Mouse (Mus musculus): ENCODE results near the gene Tymp. TPM values are rescaled to one million over a fixed set of nuclear protein-coding genes. Genes with fewer than 3 reads are reported as not detected.

Tymp gene
- under 1 TPM; 0.29 to 0.49 TPM for total RNA-seq (2021)
- long read RNA-seq, experiment 1, partial matches to known transcripts, result 7 of 7 reads
- long read RNA-seq, experiment 1, other reads (novel, unspliced or antisense), result 0 of 7 reads
- long read RNA-seq, experiment 2, partial matches to known transcripts, result 12 of 13 reads
- long read RNA-seq, experiment 2, other reads (novel, unspliced or antisense), result 1 of 13 reads

- DNase-seq, result no peak
These were observed at the start of gene Tymp for GRCm38 (mm10) chr15:89376957-89377356. Tymp (minus strand) TSS chr15:89377039.

- peak; percentile 80 for DNase-seq
These were observed 48.9 kb upstream of the Tymp start, which contains the start of gene Cpt1b for GRCm38 (mm10) chr15:89425711-89426121. Cpt1b (minus strand) TSS chr15:89425863.

GRCm38 (mm10) chr15:89424621-89425020 is 47.8 kb upstream of the Tymp start:
- no peak for DNase-seq

- no peak for DNase-seq
These were observed 45.1 kb upstream of the Tymp start for GRCm38 (mm10) chr15:89421938-89422337.

DNA sequence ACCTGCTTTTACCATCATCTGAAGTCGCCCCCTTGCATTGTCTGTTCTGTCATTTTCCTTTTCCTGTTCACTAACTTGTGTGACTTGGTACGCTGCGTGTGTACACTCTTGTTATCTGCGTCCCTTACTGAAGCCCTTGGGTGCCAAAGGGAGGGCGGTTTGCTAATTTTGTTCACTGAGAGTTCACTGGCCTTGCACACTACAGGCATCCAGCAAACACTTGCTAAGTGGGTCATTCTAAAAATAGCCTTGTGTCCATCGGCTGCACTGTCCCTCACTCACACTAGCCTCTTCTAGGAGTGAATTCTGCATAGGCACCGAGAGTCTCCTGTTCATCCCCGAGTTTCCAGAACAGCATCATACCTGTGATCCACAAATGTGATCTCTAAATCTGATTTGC is 38.4 kb upstream of the Tymp start:
- no peak for DNase-seq

- no peak for DNase-seq
These were observed 33.3 kb upstream of the Tymp start, which contains the start of gene Syce3 for GRCm38 (mm10) chr15:89410118-89410517. Syce3 (minus strand) TSS chr15:89410503.

- DNase-seq, result no peak
These were observed 29.9 kb upstream of the Tymp start for GRCm38 (mm10) chr15:89406691-89407090.

GRCm38 (mm10) chr15:89404831-89405623 is 28.2 kb upstream of the Tymp start:
- DNase-seq, result no peak

DNA sequence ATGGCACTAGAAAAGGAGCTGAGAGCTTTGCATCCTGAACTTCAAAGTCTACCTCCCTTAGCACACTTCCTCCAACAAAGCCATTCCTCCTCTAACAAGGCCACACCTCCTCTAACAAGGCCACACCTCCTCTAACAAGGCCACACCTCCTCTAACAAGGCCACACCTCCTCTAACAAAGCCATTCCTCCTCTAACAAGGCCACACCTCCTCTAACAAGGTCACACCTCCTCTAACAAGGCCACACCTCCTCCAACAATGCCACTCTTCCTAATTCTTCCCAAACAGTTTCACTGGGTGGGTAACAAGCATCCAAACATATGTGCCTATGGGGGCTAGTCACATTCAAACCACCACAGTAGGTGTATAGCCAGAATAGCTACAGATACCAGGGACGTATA is 25.6 kb upstream of the Tymp start:
- DNase-seq, result no peak

- no peak for DNase-seq
These were observed 22.9 kb upstream of the Tymp start for GRCm38 (mm10) chr15:89399716-89400115.

DNA sequence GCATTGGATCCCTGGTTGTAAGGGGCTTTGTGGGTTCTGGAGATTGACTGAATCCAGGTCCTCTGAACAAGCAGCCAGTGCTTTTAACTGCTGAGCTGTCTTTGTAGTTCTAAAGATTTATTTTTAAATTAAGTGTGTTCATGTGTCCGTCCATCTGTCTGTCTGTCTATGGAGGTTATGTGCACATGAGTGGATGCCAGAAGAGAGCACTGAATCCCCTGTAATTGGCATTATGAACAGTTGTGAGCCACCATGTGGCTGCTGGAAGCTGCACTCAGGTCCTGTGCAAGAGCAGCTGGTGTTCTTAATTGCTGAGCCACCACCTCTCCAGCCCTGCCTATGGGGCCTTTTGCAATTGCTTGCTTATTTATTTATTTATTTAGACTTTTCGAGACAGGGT is 21.3 kb upstream of the Tymp start:
- no peak for DNase-seq

GRCm38 (mm10) chr15:89396883-89397282 is 20.0 kb upstream of the Tymp start:
- no peak for DNase-seq

DNA sequence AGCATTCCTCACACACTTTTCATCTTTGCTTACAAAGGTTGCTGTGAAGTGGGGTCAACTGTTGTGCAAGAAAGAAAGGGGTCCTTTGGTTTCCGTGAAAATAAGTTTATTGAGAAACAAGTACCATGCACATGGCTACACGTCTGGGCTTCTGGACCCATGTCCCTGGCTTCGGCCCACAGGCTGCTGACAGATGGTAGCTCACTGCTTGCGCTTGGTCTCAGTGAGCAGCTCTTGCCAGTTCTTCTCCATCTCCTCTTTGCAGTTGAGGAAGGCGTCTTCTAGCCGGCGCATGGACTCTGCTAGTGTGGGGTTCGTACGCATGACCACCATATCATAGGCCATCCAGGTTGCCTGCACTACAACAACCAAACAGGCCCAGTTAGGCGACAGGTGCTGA is 13.2 kb upstream of the Tymp start:
- no peak for DNase-seq

DNA sequence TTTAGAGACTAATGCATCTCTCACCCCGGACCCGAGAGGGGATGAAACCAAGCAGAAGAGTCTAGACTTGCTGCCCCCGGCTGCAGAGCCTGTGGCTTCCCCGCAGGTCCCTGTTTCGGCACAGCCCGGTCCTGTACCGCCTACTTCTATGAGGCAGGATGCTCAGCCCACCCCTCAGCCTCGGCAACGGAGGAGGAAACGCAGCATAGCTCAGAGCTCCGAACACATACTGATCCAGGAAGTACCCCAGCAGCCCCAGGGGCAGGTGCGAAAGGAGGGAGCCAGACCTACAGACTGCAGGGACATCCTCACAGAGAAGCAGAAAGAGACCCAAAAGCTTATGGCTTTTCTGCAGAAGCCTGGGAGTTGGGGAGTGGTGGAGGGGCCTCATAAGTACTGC is 10.3 kb upstream of the Tymp start:
- DNase-seq, result no peak

DNA sequence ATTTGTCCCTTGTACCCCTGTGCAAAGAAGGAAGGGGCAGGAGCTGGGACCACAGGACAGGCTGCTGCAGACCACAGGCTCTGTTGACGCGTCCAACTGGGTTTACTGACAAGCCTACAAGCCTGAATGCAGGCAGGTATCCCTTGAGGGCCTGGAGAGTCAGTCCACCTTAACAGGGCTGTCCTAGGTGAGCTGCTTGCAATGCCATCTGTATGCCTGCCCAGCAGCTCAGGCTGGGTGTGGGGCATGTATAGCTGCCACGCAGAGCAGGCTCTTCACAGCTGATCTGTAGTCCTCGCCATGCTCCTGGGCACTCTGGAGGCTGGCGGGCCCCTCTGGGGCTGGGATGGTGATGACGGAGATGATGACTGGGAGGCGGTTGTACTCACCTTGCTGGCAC is 7.8 kb upstream of the Tymp start, which contains the start of gene Klhdc7b:
TSS of gene Klhdc7b (plus strand) at position 301 of the 400 bp plus-strand sequence.
- no peak for DNase-seq

- DNase-seq, result no peak
These were observed 2.6 kb upstream of the Tymp start for GRCm38 (mm10) chr15:89379429-89379828.

DNA sequence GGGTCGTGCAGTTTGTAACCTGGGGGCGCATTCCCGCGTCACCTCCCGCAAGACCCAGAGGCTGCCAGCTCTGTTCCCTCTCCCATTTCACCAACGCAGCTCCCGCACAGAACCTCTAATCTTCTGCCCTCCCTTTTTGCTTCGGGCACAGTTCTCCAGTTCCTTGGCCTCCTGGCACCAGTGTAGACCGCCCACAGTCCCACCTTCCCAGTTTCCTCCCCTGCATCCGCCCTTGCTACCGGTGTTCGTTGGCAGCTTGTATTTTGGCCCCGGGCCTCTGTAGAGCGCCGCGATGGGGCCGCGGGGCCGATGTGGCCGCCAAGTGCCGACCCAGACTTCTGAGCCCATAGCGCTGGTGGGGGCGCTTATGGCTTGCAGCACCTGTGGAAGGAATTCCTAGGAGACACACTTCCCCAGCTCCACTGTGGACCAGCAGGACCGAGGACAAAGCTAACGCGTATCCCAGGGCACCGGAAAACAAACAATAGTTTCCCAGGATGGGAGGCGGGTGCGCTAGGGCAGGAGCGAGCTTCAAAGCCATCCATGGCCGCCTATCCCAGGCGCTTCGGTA is 2.1 kb upstream of the Tymp start, which contains the start of gene Odf3b:
TSS of gene Odf3b (minus strand) at position 452 of the 571 bp plus-strand sequence.
- DNase-seq, result no peak

GRCm38 (mm10) chr15:89377938-89378828 is 1.3 kb upstream of the Tymp start:
- no peak for DNase-seq

- DNase-seq, result no peak
These were observed 523 bp upstream of the Tymp start for GRCm38 (mm10) chr15:89377362-89377761.

DNA sequence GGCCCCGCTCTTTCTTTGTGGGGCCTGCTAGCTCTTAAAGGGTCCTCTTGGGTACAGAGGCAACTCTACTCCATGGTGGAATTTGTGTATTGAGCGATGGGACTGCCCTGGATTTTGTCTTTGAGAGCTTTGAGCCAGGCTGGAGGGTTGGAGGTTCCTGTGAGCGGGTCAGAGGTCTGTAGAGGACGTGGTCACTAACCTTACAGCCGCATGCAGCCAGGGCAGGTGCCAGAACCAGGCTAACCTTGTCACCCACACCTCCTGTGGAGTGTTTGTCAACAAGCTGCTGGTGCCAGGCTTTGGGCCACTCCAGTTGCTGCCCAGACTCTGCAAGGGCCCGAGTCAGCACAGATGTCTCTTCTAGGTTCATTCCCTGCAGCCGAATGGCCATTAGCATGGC is 799 bp downstream of the Tymp start:
- DNase-seq, result no peak

DNA sequence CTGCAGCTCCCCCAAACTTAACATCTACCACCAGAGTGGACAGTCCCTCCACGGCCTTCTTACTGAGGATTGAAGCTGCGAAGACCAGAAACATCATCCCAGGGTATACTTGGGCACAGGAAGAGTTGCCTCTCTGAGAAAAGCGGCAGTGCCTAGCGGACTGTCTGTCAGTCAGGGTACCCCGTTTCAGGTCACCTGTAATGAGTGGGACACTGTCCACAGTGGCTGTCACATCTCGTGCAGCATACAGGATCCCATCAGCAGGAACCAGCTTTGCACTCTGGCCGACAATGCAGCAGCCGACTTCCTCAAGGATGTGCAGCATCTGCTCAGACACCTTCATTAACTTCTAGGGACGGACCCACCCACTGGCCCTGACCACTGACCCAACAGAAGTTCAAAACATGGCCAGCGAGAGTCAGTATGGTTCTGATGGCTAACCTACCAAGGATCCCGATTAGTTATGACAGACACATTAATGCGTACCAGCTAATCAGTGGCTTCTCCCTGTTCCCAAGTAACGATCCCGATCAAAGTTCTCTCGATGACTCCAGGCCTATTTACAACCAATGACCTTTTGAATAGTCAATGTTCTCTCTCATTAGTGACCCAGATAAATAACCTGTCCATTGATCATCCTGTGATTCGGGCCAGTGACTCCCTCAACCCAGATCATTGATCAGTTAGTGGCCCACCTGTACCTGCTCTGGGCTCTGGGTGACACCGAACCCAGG is 1.9 kb downstream of the Tymp start:
- no peak for DNase-seq

Measured in gastrocnemius, postnatal 25 days (tissue).